Mouse (Mus musculus) left cerebral cortex, postnatal 14 days (tissue): ENCODE data around the gene Acsbg1. TPM values are rescaled to one million over a fixed set of nuclear protein-coding genes. Genes with fewer than 3 reads are reported as not detected.
"Not testable (repeated sequence)": the region's sequence is repeated elsewhere in the genome, so short reads cannot be mapped to it uniquely, and the experiment has no call there.

ENCODE experiments used
- DNase-seq, 2 experiments: peaks; one replicate each; pipeline ENCODE4 v3.0.0; 2021 to 2022; ENCODE audit warnings: low spot score in 2 of 2, mixed read lengths in 1 of 2
- intact Hi-C: fragments of 180-260 bp; cut with DNase I; formaldehyde crosslinking; loops from one replicate; pipeline ENCODE4 v1.15.1; 2025
- long read RNA-seq, 2 experiments: library from polyadenylated mRNA; stranded (forward); transcript quantifications; one replicate each; pipeline ENCODE4 v2.0.0; 2021
- total RNA-seq, 2 experiments: library from RNA; stranded (reverse); gene quantifications; 2 replicates each; pipeline ENCODE4 v1.2.3; 2021

Acsbg1 gene
- total RNA-seq, result 100 to 1,000 TPM; 125 to 132 TPM
- long read RNA-seq, experiment 1, transcript Acsbg1-201 (14 exons, 2,880 nt), result major isoform, 379 of 427 reads
- long read RNA-seq, experiment 1, partial matches to known transcripts, result 24 of 427 reads
- long read RNA-seq, experiment 1, other reads (novel, unspliced or antisense), result 24 of 427 reads
- long read RNA-seq, experiment 2, transcript Acsbg1-201 (14 exons, 2,880 nt), result major isoform, 375 of 421 reads
- long read RNA-seq, experiment 2, partial matches to known transcripts, result 27 of 421 reads
- long read RNA-seq, experiment 2, other reads (novel, unspliced or antisense), result 19 of 421 reads

- peak; percentile 23 to 30 for DNase-seq
- intact Hi-C loops, result no loop called here
Measured at GRCm38 (mm10) chr9:54661605-54662377, at the start of gene Acsbg1. Gene Acsbg1 (minus strand): TSS chr9:54661870.

- DNase-seq, result no peak
- intact Hi-C loops, result no loop called here
Measured at GRCm38 (mm10) chr9:54708085-54708484, 46.4 kb upstream of the Acsbg1 start.

- intact Hi-C loops, result no loop called here
- DNase-seq, result peak in 1 of 2 experiments; percentile 78
Measured at GRCm38 (mm10) chr9:54707288-54707999, 45.8 kb upstream of the Acsbg1 start.

- intact Hi-C loops, result no loop called here
- DNase-seq, result no peak
Measured at GRCm38 (mm10) chr9:54705561-54705960, 43.9 kb upstream of the Acsbg1 start.

GRCm38 (mm10) chr9:54704361-54704760 lies 42.7 kb upstream of the Acsbg1 start:
- no peak for DNase-seq
- intact Hi-C loops, result no loop called here

GRCm38 (mm10) chr9:54702581-54702980 lies 40.9 kb upstream of the Acsbg1 start:
- intact Hi-C loops, result no loop called here
- no peak for DNase-seq

- intact Hi-C loops, result no loop called here
Measured at GRCm38 (mm10) chr9:54700746-54701145, 39.1 kb upstream of the Acsbg1 start.

GRCm38 (mm10) chr9:54700174-54700475 lies 38.5 kb upstream of the Acsbg1 start:
- intact Hi-C loops, result no loop called here
- peak in 1 of 2 experiments; percentile 36 for DNase-seq

More at GRCm38 (mm10) chr9:54700746-54701145, 39.1 kb upstream of the Acsbg1 start:
- no peak for DNase-seq

GRCm38 (mm10) chr9:54699345-54700173 lies 37.9 kb upstream of the Acsbg1 start:
- DNase-seq, result peak; percentile 79 to 84
- intact Hi-C loops, result no loop called here

GRCm38 (mm10) chr9:54699087-54699344 lies 37.3 kb upstream of the Acsbg1 start:
- intact Hi-C loops, result no loop called here
- no peak for DNase-seq

GRCm38 (mm10) chr9:54698318-54699086 lies 36.8 kb upstream of the Acsbg1 start, which contains the start of gene Dnaja4:
Gene Dnaja4 (plus strand): TSS chr9:54698873.
- no peak for DNase-seq
- intact Hi-C loops, result no loop called here

- DNase-seq, intact Hi-C loops: not testable (repeated sequence)
Measured at GRCm38 (mm10) chr9:54691241-54691805, 29.7 kb upstream of the Acsbg1 start.

GRCm38 (mm10) chr9:54690697-54691096 lies 29.0 kb upstream of the Acsbg1 start:
- not testable (repeated sequence) for DNase-seq

GRCm38 (mm10) chr9:54689446-54689845 lies 27.8 kb upstream of the Acsbg1 start:
- no peak for DNase-seq
- intact Hi-C loops, result no loop called here

More at GRCm38 (mm10) chr9:54690697-54691096, 29.0 kb upstream of the Acsbg1 start:
- intact Hi-C loops, result not testable (repeated sequence)

GRCm38 (mm10) chr9:54687246-54688236 lies 25.9 kb upstream of the Acsbg1 start:
- DNase-seq, result peak; percentile 43 to 50
- intact Hi-C loops, result no loop called here

GRCm38 (mm10) chr9:54683814-54684605 lies 22.3 kb upstream of the Acsbg1 start:
- intact Hi-C loops, result no loop called here
- no peak for DNase-seq

- DNase-seq, result no peak
- intact Hi-C loops, result no loop called here
Measured at GRCm38 (mm10) chr9:54682846-54683245, 21.2 kb upstream of the Acsbg1 start.
